Mouse (Mus musculus) heart, adult 2 months (tissue): ENCODE measurements around the gene Sox14.

Source experiments
- CTCF ChIP-seq: fragments of 200-600 bp; IDR thresholded peaks from 2 replicates; pipeline ENCODE4 v1.8.1; 2022; ENCODE audit warnings: antibody characterized with exemption, mild to moderate bottlenecking, moderate library complexity
- POLR2A ChIP-seq: fragments of 200-500 bp; IDR thresholded peaks from 2 replicates; pipeline ENCODE4 v1.6.1; 2011; ENCODE audit warnings: mild to moderate bottlenecking, low read depth, low read length, control low read depth; ENCODE audit not compliant: insufficient read depth

- TF ChIP-seq POLR2A (no peak), CTCF (no peak)
Measured at GRCm38 (mm10) chr9:99869936-99870779, 5.8 kb downstream of the Sox14 start.
